Mouse (Mus musculus): ENCODE measurements around the gene Trmt10c. TPM values are rescaled to one million over a fixed set of nuclear protein-coding genes. Genes with fewer than 3 reads are reported as not detected.
"Not testable (repeated sequence)": the region's sequence is repeated elsewhere in the genome, so short reads cannot be mapped to it uniquely, and the experiment has no call there.

Gene Trmt10c
- polyA plus RNA-seq, 1 experiment = 2.1 TPM

DNA sequence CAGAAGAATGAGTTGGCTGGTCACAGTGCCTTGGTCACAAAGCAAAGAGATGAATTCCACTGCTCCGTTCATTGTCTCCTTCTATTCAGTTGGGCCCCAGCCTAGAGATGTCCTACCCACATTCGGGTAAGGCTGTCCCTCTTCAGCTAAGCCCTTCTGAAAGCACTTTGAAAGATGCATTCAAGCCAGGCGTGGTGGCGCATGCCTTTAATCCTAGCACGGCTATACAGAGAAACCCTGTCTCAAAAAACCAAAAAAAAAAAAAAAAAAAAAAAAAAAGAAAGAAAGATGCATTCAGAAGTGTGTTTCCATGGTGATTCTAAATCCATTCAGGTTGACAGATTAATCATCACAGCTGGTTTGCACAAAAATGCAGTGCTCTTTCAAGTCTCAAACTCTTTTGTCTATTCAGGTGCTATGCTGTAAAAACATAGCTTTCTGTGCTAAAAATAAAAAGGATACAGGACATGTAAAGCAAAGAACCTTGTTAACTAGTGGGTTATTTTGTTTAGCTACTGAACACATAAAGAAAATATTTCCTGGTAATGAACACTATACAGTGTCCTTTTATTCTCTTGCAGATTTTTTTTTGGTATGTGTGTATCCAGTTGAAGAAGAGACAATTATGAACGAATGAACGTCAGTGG, 19.4 kb upstream of the Trmt10c start:
- no peak for DNase-seq (ENCODE audit: low read depth, low spot score)
- 71% methylated on average over 7 of the region's 7 CpGs for WGBS

DNA sequence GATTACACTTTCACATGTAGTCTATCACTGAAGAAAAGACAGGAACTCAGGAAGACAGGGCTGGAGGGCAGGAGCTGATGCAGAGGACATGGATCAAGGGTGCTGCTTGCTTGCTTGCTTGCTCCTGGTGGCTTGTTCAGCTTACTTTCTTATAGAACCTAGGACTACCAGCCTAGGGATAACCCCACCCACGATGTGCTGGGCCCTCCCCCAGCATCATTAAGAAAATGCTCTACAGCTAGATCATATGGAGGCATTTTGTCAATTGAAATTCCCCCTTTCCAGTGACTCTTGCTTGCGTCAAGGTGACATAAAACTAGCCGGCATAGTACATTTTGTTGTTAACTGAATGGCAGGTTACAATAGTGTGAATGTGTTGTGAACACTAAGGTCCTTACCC, 18.3 kb upstream of the Trmt10c start:
- WGBS = 79% methylated on average over 3 of the region's 3 CpGs
- DNase-seq (ENCODE audit: low read depth, low spot score) = no peak

DNA sequence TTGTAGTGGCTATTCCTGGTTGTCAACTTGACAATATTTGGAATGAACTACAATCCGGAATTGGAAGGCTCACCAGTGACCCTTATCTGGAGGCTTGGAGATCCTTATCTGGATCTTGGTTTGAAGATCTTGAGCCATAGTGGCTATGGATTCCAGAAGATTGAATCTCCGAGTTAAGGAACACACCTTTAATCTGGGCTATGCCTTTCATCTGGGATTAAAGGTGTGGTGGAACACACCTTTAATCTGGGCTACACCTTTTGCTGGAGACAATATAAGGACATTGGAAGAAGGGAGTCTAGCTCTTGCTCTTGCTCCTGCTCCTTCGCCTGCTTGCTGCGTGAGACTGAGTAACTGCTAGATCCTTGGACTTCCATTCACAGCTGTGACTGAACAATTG, 10.4 kb upstream of the Trmt10c start, which contains the start of gene Senp7:
Senp7 (plus strand) TSS at position 301 of the 400 bp plus-strand sequence.
- DNase-seq (ENCODE audit: low read depth, low spot score) = not testable (repeated sequence)
- WGBS = no CpG with 5 or more reads among the region's 4 CpGs

DNA sequence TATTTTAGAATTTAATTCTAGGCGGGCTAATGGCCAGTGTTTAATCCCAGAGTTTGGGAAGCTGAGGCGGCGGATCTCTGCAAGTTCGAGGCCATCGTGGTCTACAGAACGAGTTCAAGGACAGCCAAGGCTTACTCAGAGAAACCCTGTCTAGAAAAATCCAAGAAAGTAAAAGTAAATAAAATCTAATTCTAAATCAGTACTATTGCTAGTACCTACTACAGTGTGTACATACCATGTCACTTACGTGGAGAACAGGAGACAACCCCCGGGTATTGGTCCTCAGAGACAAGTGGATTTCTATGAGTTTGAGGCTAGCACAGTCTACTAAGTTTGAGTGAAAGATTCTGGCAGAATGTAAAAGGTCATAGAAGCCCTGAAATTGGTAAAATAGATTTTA, 471 bp upstream of the Trmt10c start:
- no peak for DNase-seq (ENCODE audit: low read depth, low spot score)
- WGBS = 26% methylated on average over 8 of the region's 8 CpGs

DNA sequence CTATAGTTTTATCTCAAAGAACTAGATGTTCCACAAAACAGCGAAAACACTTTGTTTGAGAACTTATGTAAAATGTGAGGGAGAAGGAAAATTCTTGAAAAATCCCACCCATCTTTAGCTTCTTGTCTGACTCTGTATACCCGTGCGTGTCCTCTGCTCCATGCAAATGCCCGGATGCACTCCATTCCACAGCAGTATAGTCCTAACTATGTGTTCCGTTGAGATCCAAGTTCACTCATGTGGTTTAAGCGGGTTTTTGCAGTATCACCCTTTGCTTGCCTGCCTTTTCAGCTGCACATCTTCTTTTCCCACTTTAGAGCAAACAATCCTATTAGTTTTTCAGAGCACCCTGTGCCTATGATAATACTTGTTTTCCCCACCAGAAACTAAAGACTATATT, 1.1 kb downstream of the Trmt10c start:
- no peak for DNase-seq (ENCODE audit: low read depth, low spot score)
- 26% methylated on average over 6 of the region's 6 CpGs for WGBS

DNA sequence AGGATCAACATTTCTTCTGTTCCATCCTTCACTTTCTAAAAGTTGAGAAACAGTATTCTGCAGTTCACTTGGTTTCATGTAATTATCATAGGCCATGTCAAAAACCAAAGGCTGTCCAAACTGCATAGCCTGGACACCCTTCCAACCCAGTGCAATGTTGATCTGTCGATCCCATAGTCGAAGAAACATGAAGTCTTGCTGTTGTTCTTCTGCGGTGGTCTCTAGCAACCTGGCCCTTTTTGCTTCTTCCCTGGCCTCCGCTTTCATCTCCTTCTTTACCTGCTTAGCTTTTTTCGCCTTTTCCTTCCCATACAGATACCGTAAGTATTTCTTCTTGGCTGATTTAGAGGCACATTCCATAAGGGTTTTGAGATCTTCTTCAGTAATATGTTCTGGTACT, 3.1 kb downstream of the Trmt10c start:
- DNase-seq (ENCODE audit: low read depth, low spot score) = no peak
- WGBS = 93% methylated on average over 6 of the region's 6 CpGs

DNA sequence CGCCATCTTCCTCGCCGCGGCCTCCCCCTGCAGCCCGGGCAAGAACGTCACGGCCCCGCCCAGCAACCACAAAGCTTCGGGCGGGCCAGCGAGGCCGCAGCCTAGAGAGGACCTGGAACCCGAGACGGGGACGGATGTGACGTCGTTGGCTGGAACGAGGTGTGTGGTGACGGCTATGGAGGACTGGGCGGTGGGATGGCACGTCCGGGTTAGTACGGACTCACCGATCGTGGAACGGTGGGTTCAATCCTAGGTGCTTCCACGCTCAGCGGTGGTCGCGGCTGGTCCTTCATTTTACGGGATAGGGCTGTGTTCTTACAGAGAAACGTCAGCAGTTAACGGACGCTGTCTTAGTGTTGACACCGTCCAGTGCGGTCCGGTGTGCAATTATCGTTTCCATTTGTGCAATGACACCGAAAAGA, 7.9 kb downstream of the Trmt10c start, which contains the start of gene Pcnp:
Pcnp (minus strand) TSS at position 79 of the 422 bp plus-strand sequence.
- WGBS = under 1% methylated on average over 39 of the region's 39 CpGs
- peak; percentile 97 for DNase-seq (ENCODE audit: low read depth, low spot score)

DNA sequence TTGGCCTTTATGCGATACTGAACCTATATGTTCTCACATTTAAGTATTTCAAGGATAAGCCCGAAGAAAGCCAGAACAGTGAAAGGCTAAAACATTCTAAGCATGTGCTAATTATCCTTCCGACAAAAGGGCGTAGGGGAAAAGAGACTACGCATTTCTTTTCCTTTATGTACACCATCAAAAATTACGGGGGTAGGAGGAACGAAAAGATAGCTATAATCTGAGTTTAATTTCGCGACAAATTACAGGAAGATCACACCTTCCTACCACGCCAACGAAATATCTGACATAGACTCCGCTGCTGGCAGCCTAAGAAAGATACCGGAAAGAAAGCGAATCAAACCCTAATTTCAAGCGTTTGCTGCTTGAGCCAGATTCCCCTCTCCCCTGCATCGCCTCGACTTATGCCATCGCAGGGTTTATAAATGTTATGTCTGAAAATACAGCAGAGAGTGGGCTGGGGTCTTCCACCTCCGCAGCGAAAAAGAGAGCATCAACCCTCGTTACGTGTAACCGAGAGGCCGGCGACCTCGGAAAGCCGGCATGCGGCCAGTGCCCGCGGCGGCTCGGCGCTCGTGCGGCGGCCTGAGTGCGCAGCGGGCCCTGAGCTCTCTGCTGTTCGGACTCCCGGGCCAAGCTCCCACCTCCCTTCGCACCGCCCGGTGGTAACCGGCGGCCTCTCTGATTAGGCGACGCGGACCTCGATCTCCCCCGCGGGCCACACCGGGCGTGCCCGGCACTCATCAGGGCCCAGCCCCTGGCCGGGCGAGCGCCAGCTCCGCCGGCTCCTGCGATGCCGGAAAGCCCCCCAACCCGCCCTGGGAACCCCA, 8.7 kb downstream of the Trmt10c start:
- under 1% methylated on average over 62 of the region's 62 CpGs for WGBS
- no peak for DNase-seq (ENCODE audit: low read depth, low spot score)

DNA sequence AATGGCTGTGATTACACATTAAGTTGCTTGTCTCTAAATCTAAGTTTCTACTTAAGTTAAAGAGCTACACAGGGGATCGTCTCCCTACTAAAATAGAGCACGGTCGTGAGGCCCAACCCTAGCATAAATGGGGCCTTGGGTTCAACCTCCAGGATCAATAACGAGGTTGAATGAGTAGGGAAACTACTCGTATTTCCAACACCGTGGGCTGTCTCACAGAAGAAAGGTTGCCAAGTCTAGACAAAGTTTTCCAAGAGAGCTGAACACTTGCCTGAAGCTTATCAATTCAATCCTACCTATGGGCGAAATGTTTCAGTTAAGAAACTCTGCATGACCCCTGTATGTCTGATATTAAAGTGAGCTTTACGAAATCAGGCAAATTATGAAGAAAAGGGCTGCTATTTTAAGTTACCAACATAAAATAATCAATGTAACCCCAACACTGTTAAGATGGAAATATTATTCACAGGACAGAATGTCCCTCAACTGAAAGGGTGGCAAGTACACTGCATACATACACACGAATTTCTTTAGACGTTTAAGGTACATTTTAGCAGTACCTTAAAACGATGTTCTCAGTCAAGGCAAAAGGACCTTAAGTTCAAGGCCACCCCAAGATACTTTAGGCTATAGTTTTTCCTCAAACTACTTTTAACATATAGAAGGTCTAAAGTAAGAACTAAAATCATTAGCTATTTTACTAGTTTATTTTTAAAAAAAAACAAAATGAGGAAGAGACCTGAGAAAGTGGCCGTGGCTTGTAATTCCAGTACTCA, 9.6 kb downstream of the Trmt10c start:
- DNase-seq (ENCODE audit: low read depth, low spot score) = no peak
- 20% methylated on average over 12 of the region's 12 CpGs for WGBS

DNA sequence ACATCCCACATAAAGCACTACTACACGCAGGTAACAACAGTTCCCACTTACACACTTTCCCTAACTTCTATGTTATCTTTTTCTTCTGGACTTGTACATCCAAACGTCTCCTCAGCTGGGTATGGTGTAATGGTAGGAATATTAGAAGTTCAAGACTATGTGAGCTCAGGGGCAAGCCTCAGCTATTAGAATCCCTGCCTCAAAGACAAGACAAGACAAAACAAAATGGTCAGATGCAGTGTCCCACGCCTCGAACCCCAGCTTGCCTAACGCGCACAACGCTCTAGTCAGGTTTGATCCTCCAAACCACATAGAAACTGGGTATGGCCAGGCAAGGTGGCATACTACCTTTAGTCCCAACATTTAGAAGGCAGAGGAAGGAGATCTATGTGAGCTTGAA, 18.0 kb downstream of the Trmt10c start:
- DNase-seq (ENCODE audit: low read depth, low spot score) = no peak
- 93% methylated on average over 7 of the region's 7 CpGs for WGBS

DNA sequence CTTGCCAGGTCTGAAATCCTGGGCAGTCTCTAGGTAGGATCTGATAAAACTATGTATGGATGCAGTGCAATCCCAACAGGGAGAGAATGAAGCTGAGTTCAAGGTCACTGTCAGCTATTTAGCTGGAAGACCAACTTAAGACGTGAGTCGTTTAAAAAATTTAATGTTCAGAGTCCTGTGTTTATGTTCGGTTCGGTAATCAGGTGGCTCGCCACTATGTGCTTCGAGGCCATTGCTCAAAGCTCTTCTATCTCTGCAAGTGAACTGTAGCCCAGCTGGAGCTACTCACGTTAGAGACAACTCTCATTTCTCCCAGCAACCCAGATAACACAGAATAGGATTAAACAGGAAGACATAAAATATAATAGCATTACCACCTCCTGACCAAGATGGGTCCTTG, 23.5 kb downstream of the Trmt10c start:
- no peak for DNase-seq (ENCODE audit: low read depth, low spot score)
- WGBS = 58% methylated on average over 7 of the region's 7 CpGs

DNA sequence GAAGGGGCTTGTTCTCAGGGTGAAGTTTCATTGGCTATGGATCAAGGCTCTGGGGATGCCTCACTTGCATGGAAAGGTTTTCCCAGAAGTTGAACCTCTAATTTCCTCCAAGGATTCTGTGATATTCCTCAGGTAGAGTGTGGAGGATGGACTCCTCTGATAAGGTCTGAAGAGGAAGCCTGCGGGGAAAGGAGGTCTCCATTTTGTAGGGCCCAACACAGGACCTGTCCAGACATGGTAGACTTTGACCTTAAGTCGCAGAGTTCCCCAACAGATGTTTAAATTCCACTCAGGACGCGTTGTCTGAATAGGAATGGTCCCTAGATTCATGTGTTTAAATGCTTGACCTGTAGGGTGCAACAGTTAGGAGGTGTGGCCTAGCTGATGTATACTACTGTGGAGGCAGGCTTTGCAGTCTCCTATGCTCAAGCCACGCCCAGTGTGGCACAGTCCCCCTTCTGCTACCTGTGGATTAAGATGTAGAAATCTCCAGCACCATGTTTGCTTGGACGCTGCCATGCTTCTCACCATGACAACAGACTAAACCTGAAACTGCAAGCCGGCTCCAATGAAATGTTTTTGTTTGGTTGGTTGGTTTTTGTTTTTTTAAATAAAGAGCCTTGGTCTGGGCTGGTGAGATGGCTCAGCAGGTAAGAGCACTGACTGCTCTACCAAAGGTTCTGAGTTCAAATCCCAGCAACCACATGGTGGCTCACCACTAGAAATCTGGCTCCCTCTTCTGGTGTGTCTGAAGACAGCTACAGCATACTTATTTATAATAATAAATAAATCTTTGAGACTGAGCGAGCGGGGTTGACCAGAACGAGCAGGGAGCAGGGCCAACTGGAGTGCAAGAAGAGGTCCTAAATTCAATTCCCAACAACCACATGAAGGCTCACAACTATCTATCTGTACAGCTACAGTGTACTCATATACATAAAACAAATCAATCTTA, 24.6 kb downstream of the Trmt10c start:
- 90% methylated on average over 10 of the region's 10 CpGs for WGBS
- DNase-seq (ENCODE audit: low read depth, low spot score) = no peak

DNA sequence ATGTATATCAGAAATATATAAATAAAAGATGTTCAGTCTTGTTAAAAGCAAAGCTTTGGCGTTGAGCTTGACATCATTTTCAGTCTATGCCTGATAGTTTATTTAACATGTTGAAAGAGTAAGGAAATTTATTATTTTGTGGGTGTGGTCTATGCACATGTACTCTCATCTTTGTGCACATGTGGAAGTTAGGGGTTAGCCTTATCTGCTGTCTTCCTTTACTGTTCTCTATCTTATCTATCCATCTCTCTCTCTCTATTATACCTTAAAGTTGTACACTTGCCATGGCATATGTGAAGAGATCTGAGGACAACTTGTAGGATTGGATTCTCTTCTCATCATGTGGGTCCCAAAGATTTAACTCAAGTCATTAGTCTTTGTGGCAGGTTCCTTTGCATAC, 28.8 kb downstream of the Trmt10c start:
- WGBS = 79% methylated on average over 1 of the region's 1 CpGs
- no peak for DNase-seq (ENCODE audit: low read depth, low spot score)

DNA sequence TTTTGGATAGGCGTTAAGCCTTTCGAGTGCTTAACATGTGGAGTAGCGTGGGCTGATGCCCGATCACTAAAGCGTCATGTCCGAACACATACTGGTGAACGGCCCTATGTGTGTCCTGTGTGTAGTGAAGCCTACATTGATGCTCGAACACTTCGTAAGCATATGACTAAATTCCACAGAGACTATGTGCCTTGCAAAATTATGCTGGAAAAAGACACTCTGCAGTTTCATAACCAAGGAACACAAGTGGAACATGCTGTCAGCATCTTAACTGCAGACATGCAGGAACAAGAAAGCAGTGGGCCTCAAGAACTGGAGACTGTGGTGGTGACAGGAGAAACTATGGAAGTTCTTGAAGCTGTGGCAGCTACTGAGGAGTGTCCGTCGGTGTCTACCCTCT, 30.8 kb downstream of the Trmt10c start:
- WGBS = 90% methylated on average over 11 of the region's 11 CpGs

DNA sequence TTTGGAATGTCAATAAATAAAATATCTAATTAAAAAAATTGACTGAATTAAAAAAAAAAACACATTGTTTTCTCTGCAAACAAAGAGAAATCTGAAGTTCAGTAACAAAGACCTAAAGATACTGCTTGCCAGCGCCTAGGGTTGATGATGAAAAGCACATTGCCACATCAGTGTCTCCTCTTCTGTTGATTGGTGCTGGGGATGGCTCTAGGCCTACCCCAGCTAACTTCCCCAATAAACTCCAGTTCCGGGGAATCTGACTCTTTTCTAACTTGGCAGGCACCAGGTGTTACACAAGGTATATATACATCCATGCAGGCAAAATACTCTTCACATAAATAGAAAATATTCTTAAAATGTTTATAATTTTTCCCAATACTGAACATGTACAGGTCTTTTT, 43.4 kb downstream of the Trmt10c start:
- WGBS = 86% methylated on average over 2 of the region's 2 CpGs
- DNase-seq (ENCODE audit: low read depth, low spot score) = no peak

More for the DNA sequence above, 30.8 kb downstream of the Trmt10c start:
- DNase-seq (ENCODE audit: low read depth, low spot score) = no peak

DNA sequence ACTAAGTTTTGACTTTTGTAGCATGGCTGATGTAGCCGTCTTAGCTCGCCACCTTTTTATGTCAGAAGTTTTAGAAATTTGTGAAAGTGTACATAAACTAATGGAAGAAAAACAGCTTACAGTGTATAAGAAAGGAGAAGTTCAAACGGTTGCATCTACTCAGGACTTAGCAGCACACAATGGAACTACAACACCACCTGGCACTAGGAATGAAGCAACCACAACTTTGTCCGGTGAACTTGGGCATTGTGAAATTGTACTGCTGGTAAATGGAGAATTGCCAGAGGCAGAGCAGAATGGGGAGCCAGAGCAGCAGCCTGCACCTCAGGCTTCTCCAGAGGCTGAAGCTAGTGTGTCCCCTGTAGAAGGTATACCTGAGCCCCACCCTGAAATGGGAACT, 47.3 kb downstream of the Trmt10c start:
- WGBS = 91% methylated on average over 4 of the region's 4 CpGs

DNA sequence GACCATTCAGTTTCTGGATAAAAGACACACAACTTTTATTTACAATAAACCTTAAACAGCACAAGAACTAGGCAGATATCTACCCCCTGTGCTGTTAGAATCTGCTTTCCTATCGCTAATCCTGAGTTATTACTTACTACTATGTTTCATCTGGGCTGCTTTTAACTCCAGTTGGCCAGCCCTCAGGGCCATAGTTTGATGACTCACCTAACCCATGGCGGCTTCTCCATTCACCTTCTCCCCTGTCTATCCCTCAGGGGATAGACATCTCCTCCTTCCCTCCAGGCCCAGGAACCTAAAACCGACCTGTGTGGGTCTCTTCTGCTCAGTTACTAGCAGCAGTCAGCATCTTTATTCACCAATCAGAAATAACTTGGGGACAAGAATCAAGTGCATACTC, 51.6 kb downstream of the Trmt10c start:
- 90% methylated on average over 3 of the region's 3 CpGs for WGBS
- DNase-seq (ENCODE audit: low read depth, low spot score) = no peak

More for the DNA sequence above, 47.3 kb downstream of the Trmt10c start:
- DNase-seq (ENCODE audit: low read depth, low spot score) = no peak
